Mouse (Mus musculus): ENCODE measurements around the gene Epn2. TPM values are rescaled to one million over a fixed set of nuclear protein-coding genes. Genes with fewer than 3 reads are reported as not detected.
A peak's percentile ranks its signal among the peaks of the same experiment; 100 is the strongest.

Epn2 gene
- polyA plus RNA-seq, 1 experiment = 14.1 TPM

- no peak overlapping the region for H3ac ChIP-seq (ENCODE audit: control insufficient read depth, insufficient read length)
- no peak overlapping the region for H3K4me3 ChIP-seq
- no peaks in the 10 kb centered on the region for H3K79me2 ChIP-seq (ENCODE audit: control insufficient read depth, insufficient read depth)
- no peak overlapping the region for H3K4me2 ChIP-seq (ENCODE audit: low read depth)
- no peaks in the 10 kb centered on the region for H3K36me3 ChIP-seq (ENCODE audit: control insufficient read depth, insufficient read depth)
- no peaks in the 10 kb centered on the region for H3K27me3 ChIP-seq (ENCODE audit: control insufficient read depth, insufficient read depth, insufficient read length)
- no peak for TF ChIP-seq USF1 (IDR thresholded peaks at IDR 0.05; ENCODE audit: low read depth)
- no peak for TF ChIP-seq MYOD1 (IDR thresholded peaks at IDR 0.05; ENCODE audit: control insufficient read depth in 1 of 3, insufficient read length in 2 of 3, low read depth in 2 of 3)
- no peak for TF ChIP-seq TCF3 (IDR thresholded peaks at IDR 0.05; ENCODE audit: insufficient read length, low read depth)
- no peak for TF ChIP-seq TCF12 (IDR thresholded peaks at IDR 0.05; ENCODE audit: insufficient read depth, poor library complexity, severe bottlenecking)
- no peak for TF ChIP-seq POLR2AphosphoS2 (IDR thresholded peaks at IDR 0.05; ENCODE audit: insufficient read length, low read depth)
- no peak for TF ChIP-seq MAX (IDR thresholded peaks at IDR 0.05; ENCODE audit: low read depth)
- no peak for TF ChIP-seq SRF (IDR thresholded peaks at IDR 0.05; ENCODE audit: control insufficient read depth, insufficient read length, low read depth)
- no peak for TF ChIP-seq CEBPB (IDR thresholded peaks at IDR 0.05; ENCODE audit: insufficient read depth, poor library complexity, severe bottlenecking)
Observed at GRCm38 (mm10) chr11:61612116-61612635, 32.7 kb upstream of the Epn2 start.

- no peak overlapping the region for H3ac ChIP-seq (ENCODE audit: control insufficient read depth, insufficient read length)
- H3K79me2 ChIP-seq (ENCODE audit: control insufficient read depth, insufficient read depth) = no peaks in the 10 kb centered on the region
- no peak overlapping the region for H3K4me3 ChIP-seq
- H3K4me2 ChIP-seq (ENCODE audit: low read depth) = no peak overlapping the region
- no peaks in the 10 kb centered on the region for H3K36me3 ChIP-seq (ENCODE audit: control insufficient read depth, insufficient read depth)
- no peak for TF ChIP-seq MYOD1 (IDR thresholded peaks at IDR 0.05; ENCODE audit: control insufficient read depth in 1 of 3, insufficient read length in 2 of 3, low read depth in 2 of 3)
- TF ChIP-seq SRF (IDR thresholded peaks at IDR 0.05; ENCODE audit: control insufficient read depth, insufficient read length, low read depth) = no peak
- no peak for TF ChIP-seq POLR2A (IDR thresholded peaks at IDR 0.05; ENCODE audit: insufficient read length, low read depth)
- TF ChIP-seq MYOG (IDR thresholded peaks at IDR 0.05; ENCODE audit: control insufficient read depth in 1 of 3, insufficient read depth in 1 of 3, insufficient read length in 2 of 3, low read depth in 2 of 3) = no peak
- TF ChIP-seq TCF12 (IDR thresholded peaks at IDR 0.05; ENCODE audit: insufficient read depth, poor library complexity, severe bottlenecking) = no peak
- no peak for TF ChIP-seq TCF3 (IDR thresholded peaks at IDR 0.05; ENCODE audit: insufficient read length, low read depth)
- no peak for TF ChIP-seq MAX (IDR thresholded peaks at IDR 0.05; ENCODE audit: low read depth)
- TF ChIP-seq REST (IDR thresholded peaks at IDR 0.05; ENCODE audit: insufficient read depth, insufficient read length) = no peak
- TF ChIP-seq E2F4 (IDR thresholded peaks at IDR 0.05; ENCODE audit: insufficient read depth) = no peak
- no peak for TF ChIP-seq CEBPB (IDR thresholded peaks at IDR 0.05; ENCODE audit: insufficient read depth, poor library complexity, severe bottlenecking)
- no peak for TF ChIP-seq POLR2AphosphoS2 (IDR thresholded peaks at IDR 0.05; ENCODE audit: insufficient read length, low read depth)
- no peak for TF ChIP-seq USF1 (IDR thresholded peaks at IDR 0.05; ENCODE audit: low read depth)
- no peaks in the 10 kb centered on the region for H3K27me3 ChIP-seq (ENCODE audit: control insufficient read depth, insufficient read depth, insufficient read length)
Observed at GRCm38 (mm10) chr11:61611197-61611596, 31.7 kb upstream of the Epn2 start.

GRCm38 (mm10) chr11:61608072-61608471 is 28.6 kb upstream of the Epn2 start:
- Histone ChIP-seq H3K79me2 (ENCODE audit: control insufficient read depth, insufficient read depth) (no peaks in the 10 kb centered on the region), H3K4me2 (ENCODE audit: low read depth) (peak overlapping the region; percentile 14)

GRCm38 (mm10) chr11:61602705-61603104 is 23.2 kb upstream of the Epn2 start:
- no peaks in the 10 kb centered on the region for H3K79me2 ChIP-seq (ENCODE audit: control insufficient read depth, insufficient read depth)
- H3K4me2 ChIP-seq (ENCODE audit: low read depth) = peak overlapping the region; percentile 30
- peaks cover 21% of the 10 kb centered on the region for H3K27me3 ChIP-seq (ENCODE audit: control insufficient read depth, insufficient read depth, insufficient read length)
- H3K36me3 ChIP-seq (ENCODE audit: control insufficient read depth, insufficient read depth) = no peaks in the 10 kb centered on the region
- TF ChIP-seq MYOG (IDR thresholded peaks at IDR 0.05; ENCODE audit: control insufficient read depth in 1 of 3, insufficient read depth in 1 of 3, insufficient read length in 2 of 3, low read depth in 2 of 3) (peak in 2 of 3 experiments; percentile 8 to 60), TCF3 (IDR thresholded peaks at IDR 0.05; ENCODE audit: insufficient read length, low read depth) (no peak), POLR2A (IDR thresholded peaks at IDR 0.05; ENCODE audit: insufficient read length, low read depth) (no peak), USF1 (IDR thresholded peaks at IDR 0.05; ENCODE audit: low read depth) (no peak), TCF12 (IDR thresholded peaks at IDR 0.05; ENCODE audit: insufficient read depth, poor library complexity, severe bottlenecking) (no peak), CEBPB (IDR thresholded peaks at IDR 0.05; ENCODE audit: insufficient read depth, poor library complexity, severe bottlenecking) (no peak), REST (IDR thresholded peaks at IDR 0.05; ENCODE audit: insufficient read depth, insufficient read length) (no peak), MAX (IDR thresholded peaks at IDR 0.05; ENCODE audit: low read depth) (no peak), E2F4 (IDR thresholded peaks at IDR 0.05; ENCODE audit: insufficient read depth) (no peak), MYOD1 (IDR thresholded peaks at IDR 0.05; ENCODE audit: control insufficient read depth in 1 of 3, insufficient read length in 2 of 3, low read depth in 2 of 3) (peak in 2 of 3 experiments; percentile 10 to 37), POLR2AphosphoS2 (IDR thresholded peaks at IDR 0.05; ENCODE audit: insufficient read length, low read depth) (no peak)
- no peak overlapping the region for H3K4me3 ChIP-seq
- no peak overlapping the region for H3ac ChIP-seq (ENCODE audit: control insufficient read depth, insufficient read length)

More at GRCm38 (mm10) chr11:61608072-61608471, 28.6 kb upstream of the Epn2 start:
- Histone ChIP-seq H3K27me3 (ENCODE audit: control insufficient read depth, insufficient read depth, insufficient read length) (no peaks in the 10 kb centered on the region), H3K4me3 (no peak overlapping the region), H3K36me3 (ENCODE audit: control insufficient read depth, insufficient read depth) (no peaks in the 10 kb centered on the region), H3ac (ENCODE audit: control insufficient read depth, insufficient read length) (no peak overlapping the region)
- TF ChIP-seq MAX (IDR thresholded peaks at IDR 0.05; ENCODE audit: low read depth) (no peak), TCF12 (IDR thresholded peaks at IDR 0.05; ENCODE audit: insufficient read depth, poor library complexity, severe bottlenecking) (no peak), POLR2A (IDR thresholded peaks at IDR 0.05; ENCODE audit: insufficient read length, low read depth) (no peak), TCF3 (IDR thresholded peaks at IDR 0.05; ENCODE audit: insufficient read length, low read depth) (no peak), E2F4 (IDR thresholded peaks at IDR 0.05; ENCODE audit: insufficient read depth) (no peak), POLR2AphosphoS2 (IDR thresholded peaks at IDR 0.05; ENCODE audit: insufficient read length, low read depth) (no peak), CEBPB (IDR thresholded peaks at IDR 0.05; ENCODE audit: insufficient read depth, poor library complexity, severe bottlenecking) (no peak), MYOD1 (IDR thresholded peaks at IDR 0.05; ENCODE audit: control insufficient read depth in 1 of 3, insufficient read length in 2 of 3, low read depth in 2 of 3) (no peak), USF1 (IDR thresholded peaks at IDR 0.05; ENCODE audit: low read depth) (no peak), SRF (IDR thresholded peaks at IDR 0.05; ENCODE audit: control insufficient read depth, insufficient read length, low read depth) (no peak)
